Mouse (Mus musculus) kidney, embryonic 15.5 days (tissue): Measurements from ENCODE around the gene Fchsd2. TPM values are rescaled to one million over a fixed set of nuclear protein-coding genes. Genes with fewer than 3 reads are reported as not detected.

ENCODE experiments used
- ATAC-seq: fragments of 200-750 bp; cut with Nextera tagmentation; replicated peaks from 2 replicates; pipeline ENCODE4 v1.8.0; 2017; ENCODE audit warnings: moderate TSS enrichment; ENCODE audit not compliant: low FRiP score
- H3K27ac ChIP-seq: fragments of 300-500 bp; sonication (generic); 2 replicates; pipeline ENCODE4 v1.5.1; 2015; ENCODE audit warnings: mild to moderate bottlenecking, inconsistent platforms
- H3K27me3 ChIP-seq: fragments of 300-500 bp; sonication (generic); 2 replicates; pipeline ENCODE4 v1.6.1; 2015; ENCODE audit warnings: inconsistent platforms
- H3K36me3 ChIP-seq: fragments of 300-500 bp; sonication (generic); 2 replicates; pipeline ENCODE4 v1.6.1; 2015; ENCODE audit warnings: inconsistent platforms
- H3K4me1 ChIP-seq: fragments of 300-500 bp; sonication (generic); 2 replicates; pipeline ENCODE4 v1.6.1; 2015; ENCODE audit warnings: inconsistent platforms
- H3K4me2 ChIP-seq: fragments of 300-500 bp; sonication (generic); 2 replicates; pipeline ENCODE4 v1.6.1; 2015; ENCODE audit warnings: moderate library complexity, mild to moderate bottlenecking, inconsistent platforms
- H3K4me3 ChIP-seq: fragments of 300-500 bp; sonication (generic); replicated peaks from 2 replicates; pipeline ENCODE4 v1.5.1; 2015; ENCODE audit warnings: mild to moderate bottlenecking, inconsistent platforms
- H3K9ac ChIP-seq: fragments of 300-500 bp; sonication (generic); 2 replicates; pipeline ENCODE4 v1.6.1; 2015; ENCODE audit warnings: mild to moderate bottlenecking, inconsistent platforms
- H3K9me3 ChIP-seq: fragments of 300-500 bp; sonication (generic); replicated peaks from 2 replicates; pipeline ENCODE4 v1.6.1; 2016; ENCODE audit warnings: inconsistent platforms
- WGBS: fragments of 180-500 bp; shearing (Covaris S2); methylation state at CpG from one replicate; pipeline ENCODE4 v1.1.7; 2015; ENCODE audit warnings: mixed read lengths; 5-methylcytosine and 5-hydroxymethylcytosine counted together
- polyA plus RNA-seq: library from polyadenylated mRNA; unstranded; fragments of >200 nt; fragmentation: Nextera tagmentation; extraction: Ambion mirVana; gene quantifications from 2 replicates; pipeline ENCODE4 v1.2.1, GENCODE M21; 2015

Fchsd2 gene
- polyA plus RNA-seq, 1 experiment from 2014 or later = 25.7 TPM

DNA sequence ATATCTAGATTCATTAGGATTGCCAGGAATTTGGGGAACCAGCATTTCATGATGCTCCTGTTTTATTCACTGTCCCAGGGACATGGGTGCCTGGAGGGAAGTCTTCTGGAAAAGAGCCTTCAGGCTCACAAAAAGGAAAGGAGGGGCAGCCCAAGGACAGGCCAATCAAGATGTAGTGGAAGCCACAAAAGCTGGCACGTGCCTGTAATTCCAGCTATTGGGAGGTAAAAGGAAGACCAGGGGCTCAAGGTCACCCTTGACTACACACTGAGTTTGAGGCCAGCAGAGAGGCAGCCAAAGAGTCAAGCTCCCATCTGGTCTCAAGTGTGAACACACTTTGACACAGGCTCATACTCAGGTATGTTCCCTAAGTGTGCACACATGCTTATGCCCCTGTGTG, 202.8 kb downstream of the Fchsd2 start:
- H3K27ac ChIP-seq = no peak overlapping the region
- peaks cover 12% of the 10 kb centered on the region; the same call in 1 of the 2 replicates for H3K36me3 ChIP-seq
- H3K9ac ChIP-seq = no peak overlapping the region
- no peak overlapping the region for H3K4me2 ChIP-seq
- ATAC-seq = no peak
- WGBS = 42% methylated on average over 1 of the region's 1 CpGs
- H3K27me3 ChIP-seq = peaks cover 25% of the 10 kb centered on the region
- H3K9me3 ChIP-seq = no peaks in the 10 kb centered on the region
- H3K4me3 ChIP-seq = no peak overlapping the region
- H3K4me1 ChIP-seq = peaks cover 16% of the 10 kb centered on the region

DNA sequence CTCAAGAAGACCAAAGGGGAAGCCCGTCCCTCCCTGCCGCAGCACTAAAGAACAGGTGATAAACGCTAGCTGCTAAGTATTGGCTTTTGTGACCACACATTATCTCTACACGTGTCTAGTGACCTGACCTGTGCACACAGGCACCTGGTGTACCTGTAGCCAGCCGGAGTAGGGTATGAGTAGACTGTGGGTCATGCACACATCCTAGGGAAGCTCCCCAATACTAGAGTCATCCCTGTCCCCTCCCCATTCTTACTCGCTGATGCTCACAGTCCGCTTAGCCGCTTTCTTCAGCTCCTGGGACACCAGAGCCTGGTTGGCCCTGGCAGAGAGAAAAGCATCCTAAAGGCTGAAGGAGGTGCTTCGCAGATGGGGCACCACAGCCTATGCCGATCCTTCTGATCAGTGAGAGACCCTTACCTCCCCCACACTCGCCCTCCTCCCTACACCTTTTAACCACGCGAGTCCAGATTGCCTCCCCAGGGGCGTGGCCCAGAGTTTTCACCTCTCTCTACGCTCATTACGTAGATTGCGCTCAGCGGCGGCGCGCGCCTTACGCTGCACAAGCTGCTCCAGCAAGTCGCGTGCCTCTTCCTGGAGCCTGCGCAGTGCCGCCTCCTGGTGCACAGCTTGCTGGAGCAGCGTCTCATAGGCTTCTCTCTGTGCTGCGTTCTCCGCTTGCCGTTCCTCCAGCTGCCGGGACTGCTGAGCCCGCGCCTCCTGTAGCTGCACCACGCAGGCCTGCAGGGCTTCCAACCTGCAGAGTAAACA, 203.8 kb downstream of the Fchsd2 start:
- Histone ChIP-seq H3K27me3 (peaks cover 29% of the 10 kb centered on the region), H3K27ac (no peak overlapping the region), H3K4me1 (peaks cover 26% of the 10 kb centered on the region), H3K9me3 (no peaks in the 10 kb centered on the region), H3K36me3 (peaks cover 5% of the 10 kb centered on the region; the same call in 1 of the 2 replicates), H3K4me3 (peak overlapping the region; percentile 37), H3K4me2 (peak overlapping the region; percentile 75), H3K9ac (peak overlapping the region; percentile 37)
- peak; percentile 76 for ATAC-seq
- WGBS = 11% methylated on average over 35 of the region's 35 CpGs

DNA sequence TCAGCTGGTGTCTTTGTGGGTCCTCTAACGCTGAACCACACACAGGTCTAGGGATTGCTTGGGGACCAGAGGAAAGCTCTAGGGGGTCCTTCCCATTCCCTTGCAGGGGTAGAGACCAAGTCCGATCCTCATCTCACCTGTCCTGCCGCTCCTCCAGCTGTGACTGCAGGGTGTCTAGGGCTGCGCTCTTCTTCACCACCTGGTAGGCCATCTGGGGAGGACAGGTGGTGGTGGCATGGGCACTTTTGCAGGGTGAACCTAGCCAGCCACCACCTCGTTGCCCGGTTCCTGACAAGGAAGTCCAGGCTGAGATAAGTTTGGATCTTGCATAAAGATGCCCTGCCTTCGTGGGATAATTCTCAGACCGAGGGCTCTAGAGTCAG, 204.4 kb downstream of the Fchsd2 start:
- WGBS = 25% methylated on average over 8 of the region's 8 CpGs
- Histone ChIP-seq H3K27ac (no peak overlapping the region), H3K27me3 (peaks cover 29% of the 10 kb centered on the region), H3K9ac (peak overlapping the region; percentile 37; the same call in 1 of the 2 replicates), H3K4me2 (peak overlapping the region; percentile 75), H3K4me3 (peak overlapping the region; percentile 37), H3K9me3 (no peaks in the 10 kb centered on the region), H3K36me3 (peaks cover under 1% of the 10 kb centered on the region; the same call in 1 of the 2 replicates), H3K4me1 (peaks cover 28% of the 10 kb centered on the region)
- ATAC-seq = peak; percentile 21; the same call in 1 of the 2 replicates

DNA sequence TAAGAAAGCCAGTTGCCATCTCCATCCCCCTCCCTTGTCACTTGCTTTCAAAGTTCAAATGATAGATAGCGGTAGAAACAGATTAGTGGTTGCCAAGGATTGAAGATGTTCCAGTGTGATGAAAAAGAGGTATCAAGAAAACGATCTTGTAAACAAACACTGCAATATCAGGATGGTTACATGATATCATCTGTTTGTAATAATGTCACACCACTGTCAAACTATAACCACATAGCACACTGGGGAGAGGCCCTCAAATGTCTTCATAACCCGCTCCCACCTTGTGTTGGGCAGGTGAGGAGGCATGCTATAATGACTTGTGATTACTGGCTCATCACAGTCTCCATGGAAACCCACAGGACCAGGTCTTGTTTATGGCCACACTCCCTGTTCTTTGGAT, 205.7 kb downstream of the Fchsd2 start:
- H3K27me3 ChIP-seq = peaks cover 29% of the 10 kb centered on the region
- H3K4me1 ChIP-seq = peaks cover 34% of the 10 kb centered on the region
- no peak overlapping the region for H3K9ac ChIP-seq
- H3K9me3 ChIP-seq = no peaks in the 10 kb centered on the region
- 84% methylated on average over 3 of the region's 3 CpGs for WGBS
- no peak overlapping the region for H3K27ac ChIP-seq
- ATAC-seq = no peak
- H3K4me2 ChIP-seq = no peak overlapping the region
- H3K4me3 ChIP-seq = no peak overlapping the region
- H3K36me3 ChIP-seq = no peaks in the 10 kb centered on the region; the same call in 1 of the 2 replicates

DNA sequence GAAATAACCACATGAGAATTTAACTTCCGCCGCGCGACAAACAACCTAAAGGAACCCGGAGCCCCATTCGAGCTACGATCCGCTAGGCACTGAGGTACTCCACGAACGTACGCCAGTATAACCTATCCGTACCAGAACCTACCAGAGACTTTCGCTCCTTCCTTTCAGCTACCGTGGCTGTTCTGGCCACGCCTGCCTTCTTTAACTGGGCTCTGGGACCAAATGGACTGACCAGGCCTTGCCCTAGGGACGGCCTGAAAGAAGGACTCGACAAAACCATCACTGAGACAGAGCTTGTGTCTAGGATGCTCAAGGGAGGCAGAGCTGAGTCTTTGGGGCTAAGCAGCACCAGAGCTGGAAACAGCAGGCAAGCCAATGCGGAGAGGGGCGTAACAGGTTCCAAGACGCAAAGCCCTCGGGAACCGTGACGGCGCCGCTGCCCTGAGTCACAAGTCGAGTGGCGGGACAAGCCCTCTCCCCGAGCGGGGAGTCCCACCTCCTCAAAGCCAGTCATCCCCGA, 208.8 kb downstream of the Fchsd2 start:
- peaks cover 31% of the 10 kb centered on the region for H3K4me1 ChIP-seq
- no peak; the same call in none of the 2 replicates for ATAC-seq
- H3K9ac ChIP-seq = peak overlapping the region; percentile 50
- peaks cover 29% of the 10 kb centered on the region for H3K27me3 ChIP-seq
- WGBS = under 1% methylated on average over 30 of the region's 30 CpGs
- H3K9me3 ChIP-seq = no peaks in the 10 kb centered on the region
- no peaks in the 10 kb centered on the region for H3K36me3 ChIP-seq
- peak overlapping the region; percentile 70 for H3K27ac ChIP-seq
- H3K4me2 ChIP-seq = peak overlapping the region; percentile 86
- H3K4me3 ChIP-seq = peak overlapping the region; percentile 64

DNA sequence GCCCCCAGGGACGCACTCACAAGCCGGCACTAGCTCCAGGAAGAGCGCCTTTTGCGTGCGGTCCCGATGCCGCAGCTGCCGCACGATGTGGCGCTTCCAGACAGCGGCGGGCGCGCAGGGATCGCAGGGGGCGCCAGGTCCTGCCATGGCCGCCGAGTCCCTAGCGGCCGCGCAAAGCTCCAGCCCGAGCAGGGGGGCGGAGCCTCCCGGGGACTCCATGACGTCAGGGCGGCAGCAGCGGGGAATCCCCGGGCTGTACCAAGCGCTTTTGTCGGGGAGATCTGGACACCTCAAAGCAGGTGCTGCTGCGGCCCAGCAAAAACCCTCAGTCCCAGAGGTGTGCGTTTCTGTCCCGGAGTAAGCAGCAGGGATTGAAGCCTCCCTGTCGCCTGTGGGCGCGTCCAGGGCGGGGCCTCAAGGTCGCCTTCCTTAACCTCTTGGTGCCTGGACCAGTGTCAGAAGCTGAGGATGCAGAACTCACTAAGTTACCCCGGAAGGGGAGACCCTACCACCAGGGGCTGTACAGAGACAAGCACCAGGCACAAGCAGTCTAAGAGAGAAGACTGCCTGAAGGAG, 209.3 kb downstream of the Fchsd2 start, which contains the start of gene Atg16l2:
Gene Atg16l2, minus strand, starts transcription at position 371 of the 576 bp plus-strand sequence.
- peak within 1 kb of the TSS; percentile 64 for H3K4me3 ChIP-seq
- peak; percentile 96 for ATAC-seq
- H3K9ac ChIP-seq = peak within 1 kb of the TSS; percentile 50
- H3K4me2 ChIP-seq = peak within 1 kb of the TSS; percentile 86
- no peaks in the 10 kb centered on the region for H3K36me3 ChIP-seq
- H3K4me1 ChIP-seq = peaks cover 27% of the 10 kb centered on the region
- H3K27ac ChIP-seq = peak within 1 kb of the TSS; percentile 70
- no peaks in the 10 kb centered on the region for H3K9me3 ChIP-seq
- peaks cover 28% of the 10 kb centered on the region for H3K27me3 ChIP-seq
- 1% methylated on average over 39 of the region's 39 CpGs for WGBS

DNA sequence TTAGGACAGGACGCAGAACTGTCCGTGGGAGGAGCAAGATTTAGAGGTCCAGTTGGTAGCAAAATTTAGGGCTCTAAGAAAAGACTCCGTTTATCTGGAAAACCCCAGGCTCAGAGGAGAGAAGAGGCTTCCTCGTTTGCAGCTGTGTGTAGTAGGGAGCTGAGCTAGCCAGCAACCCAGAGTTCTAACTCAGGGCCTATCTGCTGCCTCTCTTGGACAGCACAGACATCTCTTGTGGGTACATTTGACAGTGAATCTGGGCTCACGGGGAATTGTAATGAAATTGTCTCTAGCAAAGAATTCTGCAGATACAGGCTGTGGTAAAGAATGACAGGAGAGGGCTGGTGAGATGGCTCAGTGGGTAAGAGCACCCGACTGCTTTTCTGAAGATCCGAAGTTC, 210.0 kb downstream of the Fchsd2 start:
- Histone ChIP-seq H3K36me3 (no peaks in the 10 kb centered on the region), H3K27ac (0 out of 2 replicates have a peak overlapping the region, but pooled peaks have one; percentile 70), H3K4me3 (peak overlapping the region; percentile 64), H3K27me3 (peaks cover 22% of the 10 kb centered on the region), H3K9ac (peak overlapping the region; percentile 50; the same call in 1 of the 2 replicates), H3K9me3 (no peaks in the 10 kb centered on the region), H3K4me2 (peak overlapping the region; percentile 86), H3K4me1 (peaks cover 23% of the 10 kb centered on the region)
- 26% methylated on average over 7 of the region's 7 CpGs for WGBS
- no peak for ATAC-seq

DNA sequence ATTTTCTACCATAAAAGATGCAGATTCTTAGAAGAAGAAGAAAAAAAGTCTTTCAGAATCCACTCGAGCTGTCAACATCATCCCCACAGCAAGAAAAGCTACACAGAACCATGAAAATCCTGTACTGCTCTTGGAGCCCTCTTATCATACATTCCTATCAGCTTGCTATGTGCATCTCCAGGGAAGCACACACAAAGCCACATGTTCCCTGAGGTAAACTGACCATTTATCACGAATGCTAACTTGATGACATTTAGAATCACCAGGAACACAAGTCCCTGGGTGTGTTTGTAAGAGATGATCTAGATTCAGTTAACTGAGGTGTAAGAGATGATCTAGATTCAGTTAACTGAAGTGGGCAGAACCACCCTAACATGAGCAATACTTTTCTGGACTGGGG, 214.2 kb downstream of the Fchsd2 start:
- Histone ChIP-seq H3K4me2 (no peak overlapping the region), H3K9ac (no peak overlapping the region), H3K27me3 (no peaks in the 10 kb centered on the region), H3K9me3 (no peaks in the 10 kb centered on the region), H3K4me3 (no peak overlapping the region), H3K27ac (no peak overlapping the region), H3K36me3 (no peaks in the 10 kb centered on the region), H3K4me1 (peaks cover 15% of the 10 kb centered on the region)
- ATAC-seq = no peak
- WGBS = 41% methylated on average over 2 of the region's 2 CpGs

DNA sequence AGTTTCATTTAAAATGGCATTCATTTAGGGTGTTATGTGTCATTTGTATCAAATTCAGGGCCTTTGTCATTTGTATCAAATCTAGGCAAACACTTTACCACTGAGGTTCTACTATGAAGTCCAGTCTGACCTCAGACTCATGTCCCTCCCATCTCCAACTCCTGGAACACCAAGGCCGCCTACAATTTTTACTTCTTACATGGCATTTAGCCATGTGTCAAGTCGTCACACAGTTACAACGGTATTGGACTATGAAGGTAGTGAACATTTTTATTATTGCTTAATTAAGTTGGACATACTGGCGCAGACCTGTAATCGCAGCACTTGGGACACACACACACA, 217.3 kb downstream of the Fchsd2 start:
- peak overlapping the region; percentile 61 for H3K4me2 ChIP-seq
- no peaks in the 10 kb centered on the region for H3K9me3 ChIP-seq
- H3K36me3 ChIP-seq = no peaks in the 10 kb centered on the region
- H3K27me3 ChIP-seq = no peaks in the 10 kb centered on the region
- peak overlapping the region; percentile 63; the same call in 1 of the 2 replicates for H3K9ac ChIP-seq
- peaks cover 23% of the 10 kb centered on the region; the same call in 1 of the 2 replicates for H3K4me1 ChIP-seq
- peak overlapping the region; percentile 98 for H3K27ac ChIP-seq
- no peak for ATAC-seq
- H3K4me3 ChIP-seq = peak overlapping the region; percentile 69
- WGBS = 37% methylated on average over 5 of the region's 5 CpGs

DNA sequence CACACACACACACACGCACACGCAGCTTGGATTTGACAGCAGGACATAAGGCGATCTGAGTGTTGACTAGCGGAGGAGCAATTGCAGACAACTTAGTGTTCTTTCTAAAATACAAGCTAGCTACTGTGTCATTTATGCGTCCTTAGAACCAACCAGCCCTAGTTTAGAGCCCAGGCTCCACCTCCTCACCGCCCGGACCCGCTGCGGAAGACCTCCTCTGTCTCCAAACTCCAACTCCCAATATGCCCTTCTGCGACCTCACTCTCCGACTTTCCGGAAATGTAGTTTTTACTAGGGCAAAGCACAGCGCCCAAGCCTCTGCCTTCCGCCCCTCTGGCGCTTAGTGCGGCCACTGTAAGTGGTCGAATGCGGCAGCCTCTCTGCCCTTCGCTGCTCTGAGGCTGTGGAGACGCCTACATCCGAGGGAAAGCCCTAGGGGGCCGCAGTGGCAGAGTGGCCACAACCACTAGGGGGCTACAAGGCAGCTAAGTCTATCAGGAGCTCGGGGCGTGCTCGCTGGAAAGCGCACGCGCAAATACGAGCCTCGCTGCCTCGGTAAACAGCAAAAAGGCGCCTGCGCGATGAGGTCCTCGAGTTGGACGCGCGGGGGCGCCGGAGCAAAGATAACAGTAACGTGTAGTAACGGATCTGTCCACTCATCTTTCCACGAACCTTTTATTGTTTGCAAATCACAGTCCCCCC, 217.8 kb downstream of the Fchsd2 start:
- Histone ChIP-seq H3K27me3 (no peaks in the 10 kb centered on the region), H3K36me3 (no peaks in the 10 kb centered on the region), H3K9me3 (no peaks in the 10 kb centered on the region), H3K4me3 (peak overlapping the region; percentile 69), H3K4me1 (peaks cover 23% of the 10 kb centered on the region; the same call in 1 of the 2 replicates), H3K4me2 (peak overlapping the region; percentile 61), H3K27ac (peak overlapping the region; percentile 98), H3K9ac (peak overlapping the region; percentile 63)
- peak; percentile 95 for ATAC-seq
- WGBS = under 1% methylated on average over 43 of the region's 43 CpGs

DNA sequence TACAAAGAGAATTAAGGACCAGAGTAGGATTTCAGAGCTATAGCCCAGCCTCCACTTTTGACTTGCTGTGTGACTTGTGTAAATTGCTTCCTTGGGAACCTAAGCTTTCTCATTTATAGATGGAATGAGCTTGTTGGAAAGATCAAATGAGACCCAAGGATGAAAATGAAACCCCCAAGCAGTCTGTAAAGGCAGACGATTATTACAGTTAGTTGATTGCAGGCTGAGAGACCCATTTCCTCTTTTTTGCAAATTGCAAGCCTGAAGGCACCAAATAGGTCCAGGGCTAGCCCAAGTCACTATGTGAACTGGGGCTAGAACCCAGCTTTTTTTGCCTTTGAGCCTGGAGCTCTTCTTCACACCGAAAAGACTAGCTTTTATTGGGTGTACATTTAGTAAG, 218.4 kb downstream of the Fchsd2 start:
- Histone ChIP-seq H3K9ac (no peak overlapping the region), H3K4me2 (peak overlapping the region; percentile 61), H3K4me3 (peak overlapping the region; percentile 69), H3K4me1 (peaks cover 23% of the 10 kb centered on the region; the same call in 1 of the 2 replicates), H3K36me3 (no peaks in the 10 kb centered on the region), H3K27ac (peak overlapping the region; percentile 98), H3K9me3 (no peaks in the 10 kb centered on the region), H3K27me3 (no peaks in the 10 kb centered on the region)
- WGBS = 29% methylated on average over 2 of the region's 2 CpGs
- no peak for ATAC-seq
